ENCODE assay signal across 10 mouse cellular contexts in genomic region chr5:130294598-130294997, GRCm38 (mm10).
"Had no signal": no experiment of that assay in that cellular context is flagged by ENCODE, and none has a peak within 500 bp of the region (broad histone marks: within the 10 kb centered on the region; RNA-seq: fewer than 3 reads in every experiment).

No protein-coding gene starts in this region.

- H3K4me2 ChIP-seq: kidney, embryonic 15.5 days; limb, embryonic 13.5 days; midbrain, embryonic 12.5 days; neural tube, embryonic 13.5 days had no signal

- ATAC-seq: midbrain, embryonic 16.5 days had no signal

- H3K27me3 ChIP-seq: kidney, embryonic 15.5 days; limb, embryonic 13.5 days; midbrain, embryonic 12.5 days; neural tube, embryonic 13.5 days had no signal

- H3K9ac ChIP-seq: kidney, embryonic 15.5 days; limb, embryonic 13.5 days; liver, embryonic 14.5 days; midbrain, embryonic 12.5 days; neural tube, embryonic 13.5 days had no signal

- H3K4me1 ChIP-seq: kidney, embryonic 15.5 days; limb, embryonic 13.5 days; midbrain, embryonic 12.5 days had no signal

- DNase-seq: kidney, adult 2 months; kidney, postnatal 14 days; layer of hippocampus, postnatal 36 days; lung, adult 18-20 months had no signal

- H3K9me3 ChIP-seq: kidney, embryonic 15.5 days; limb, embryonic 13.5 days; neural tube, embryonic 13.5 days had no signal

- H3K4me3 ChIP-seq: kidney, embryonic 15.5 days; limb, embryonic 13.5 days; midbrain, embryonic 12.5 days; neural tube, embryonic 13.5 days had no signal

- H3K27ac ChIP-seq: kidney, embryonic 15.5 days; limb, embryonic 13.5 days; liver, embryonic 14.5 days; midbrain, embryonic 12.5 days; neural tube, embryonic 13.5 days had no signal
